Mouse (Mus musculus): Measurements from ENCODE around the gene Lars2. TPM values are rescaled to one million over a fixed set of nuclear protein-coding genes. Genes with fewer than 3 reads are reported as not detected.
A peak's percentile ranks its signal among the peaks of the same experiment; 100 is the strongest.
"Not testable (repeated sequence)": the region's sequence is repeated elsewhere in the genome, so short reads cannot be mapped to it uniquely, and the experiment has no call there.

Gene Lars2
- polyA plus RNA-seq, 1 experiment from 2014 or later: 1,378 TPM

- H3K27me3 ChIP-seq (ENCODE audit: control insufficient read depth, insufficient read depth, low read length): no peaks in the 10 kb centered on the region
- peak overlapping the region; percentile 84 for H3K4me2 ChIP-seq (ENCODE audit: low read length)
- peak overlapping the region; percentile 88 to 99; a peak in 3 of 4 replicates for H3K4me3 ChIP-seq (ENCODE audit: control insufficient read depth in 1 of 2, insufficient read depth in 1 of 2, low read depth in 1 of 2, low read length in 2 of 2)
- H3K9ac ChIP-seq (ENCODE audit: low read length): peak overlapping the region; percentile 88
- ATAC-seq (ENCODE audit: insufficient number of reproducible peaks, insufficient read depth, low FRiP score, low read depth): no peak
- no peaks in the 10 kb centered on the region for H3K9me3 ChIP-seq (ENCODE audit: control insufficient read depth, low read length)
- H3K27ac ChIP-seq (replicated peaks in 1 of 2; ENCODE audit: control insufficient read depth in 1 of 2, insufficient read depth in 1 of 2, low read depth in 2 of 2, low read length in 2 of 2): no peak overlapping the region
- peaks cover 10% of the 10 kb centered on the region for H3K36me3 ChIP-seq (ENCODE audit: control insufficient read depth, insufficient read depth, low read length)
- peaks cover 3 to 8% of the 10 kb centered on the region in 2 experiments; a peak in 2 of 4 replicates for H3K4me1 ChIP-seq (ENCODE audit: control insufficient read depth in 2 of 2, insufficient read depth in 2 of 2, low read length in 2 of 2)
These were observed 909 bp downstream of the Lars2 start for GRCm38 (mm10) chr9:123367636-123368035.

GRCm38 (mm10) chr9:123382399-123382798 lies 15.7 kb downstream of the Lars2 start:
- H3K36me3 ChIP-seq (ENCODE audit: control insufficient read depth, insufficient read depth, low read length): peaks cover 53% of the 10 kb centered on the region
- H3K4me3 ChIP-seq (ENCODE audit: control insufficient read depth in 1 of 2, insufficient read depth in 1 of 2, low read depth in 1 of 2, low read length in 2 of 2): no peak overlapping the region
- H3K4me1 ChIP-seq (ENCODE audit: control insufficient read depth in 2 of 2, insufficient read depth in 2 of 2, low read length in 2 of 2): no peaks in the 10 kb centered on the region
- WGBS: 88% methylated on average over 5 of the region's 5 CpGs
- H3K27ac ChIP-seq (replicated peaks in 1 of 2; ENCODE audit: control insufficient read depth in 1 of 2, insufficient read depth in 1 of 2, low read depth in 2 of 2, low read length in 2 of 2): no peak overlapping the region
- no peaks in the 10 kb centered on the region for H3K27me3 ChIP-seq (ENCODE audit: control insufficient read depth, insufficient read depth, low read length)
- H3K9me3 ChIP-seq (ENCODE audit: control insufficient read depth, low read length): no peaks in the 10 kb centered on the region
- no peak overlapping the region for H3K4me2 ChIP-seq (ENCODE audit: low read length)
- no peak for ATAC-seq (ENCODE audit: insufficient number of reproducible peaks, insufficient read depth, low FRiP score, low read depth)
- no peak overlapping the region for H3K9ac ChIP-seq (ENCODE audit: low read length)

DNA sequence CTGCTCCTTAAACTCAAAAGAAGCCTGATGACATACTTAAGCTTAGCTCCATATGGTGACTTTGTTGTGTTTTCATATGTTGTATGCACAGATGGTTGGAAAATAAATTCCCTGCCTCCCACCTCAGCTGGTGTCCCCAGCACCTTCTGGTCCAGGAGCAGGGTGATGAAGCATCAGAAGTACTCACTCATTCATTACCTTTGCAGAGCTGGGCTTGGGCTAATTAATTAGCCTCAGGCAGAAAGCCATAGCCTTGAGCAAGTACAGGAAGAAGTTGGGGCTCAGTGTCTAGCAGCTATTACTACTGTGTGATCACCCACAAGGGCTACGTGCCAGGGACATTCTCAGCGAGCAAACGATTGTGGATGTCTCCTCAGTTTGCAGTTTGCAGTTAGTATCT lies 18.0 kb downstream of the Lars2 start:
- ATAC-seq (ENCODE audit: insufficient number of reproducible peaks, insufficient read depth, low FRiP score, low read depth): no peak
- Histone ChIP-seq H3K4me1 (ENCODE audit: control insufficient read depth in 2 of 2, insufficient read depth in 2 of 2, low read length in 2 of 2) (no peaks in the 10 kb centered on the region), H3K9me3 (ENCODE audit: control insufficient read depth, low read length) (no peaks in the 10 kb centered on the region), H3K27ac (replicated peaks in 1 of 2; ENCODE audit: control insufficient read depth in 1 of 2, insufficient read depth in 1 of 2, low read depth in 2 of 2, low read length in 2 of 2) (no peak overlapping the region), H3K27me3 (ENCODE audit: control insufficient read depth, insufficient read depth, low read length) (no peaks in the 10 kb centered on the region), H3K9ac (ENCODE audit: low read length) (no peak overlapping the region), H3K4me3 (ENCODE audit: control insufficient read depth in 1 of 2, insufficient read depth in 1 of 2, low read depth in 1 of 2, low read length in 2 of 2) (no peak overlapping the region), H3K4me2 (ENCODE audit: low read length) (no peak overlapping the region), H3K36me3 (ENCODE audit: control insufficient read depth, insufficient read depth, low read length) (peaks cover 42% of the 10 kb centered on the region)
- WGBS: 89% methylated on average over 3 of the region's 3 CpGs

DNA sequence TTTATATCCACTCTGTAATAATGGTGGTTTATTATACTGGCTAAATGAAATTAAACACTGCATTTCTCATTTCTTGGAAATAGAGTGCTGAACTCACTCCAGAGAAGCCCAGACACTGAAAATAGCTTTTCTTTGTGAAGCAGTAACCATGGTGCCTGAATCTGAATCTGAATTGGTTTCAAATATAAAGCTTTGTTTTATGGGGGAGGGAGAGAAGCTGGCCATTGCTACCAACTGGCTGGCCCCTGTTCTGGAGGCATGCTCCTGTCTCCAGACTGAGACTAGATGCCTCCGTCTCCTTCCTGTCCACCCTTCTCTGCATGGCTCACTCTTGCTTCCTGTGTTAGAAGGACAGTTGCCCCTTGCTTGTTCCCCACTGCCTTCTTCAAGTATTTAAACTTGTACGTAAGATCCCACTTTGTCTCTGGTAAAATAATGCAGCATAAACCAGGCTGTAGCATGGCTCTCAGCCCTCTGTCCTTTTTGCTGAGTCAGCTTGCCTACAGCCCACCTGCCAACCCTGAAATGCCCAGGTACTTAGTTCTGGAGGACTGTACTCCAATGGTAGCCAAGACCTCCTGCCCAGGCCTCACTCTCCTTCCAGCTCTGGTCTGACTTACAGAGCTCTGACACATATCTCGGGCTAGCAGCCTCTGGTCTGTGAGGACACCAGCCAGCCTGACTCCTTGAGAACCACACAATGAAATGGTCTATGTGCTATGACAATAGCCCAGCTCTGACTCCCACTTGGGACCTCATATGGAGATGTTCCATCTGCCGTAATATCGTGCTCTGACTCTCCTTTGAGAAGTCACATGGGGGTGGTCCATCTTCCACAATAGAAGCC lies 18.8 kb downstream of the Lars2 start:
- Histone ChIP-seq H3K4me3 (ENCODE audit: control insufficient read depth in 1 of 2, insufficient read depth in 1 of 2, low read depth in 1 of 2, low read length in 2 of 2) (no peak overlapping the region), H3K9me3 (ENCODE audit: control insufficient read depth, low read length) (no peaks in the 10 kb centered on the region), H3K4me2 (ENCODE audit: low read length) (no peak overlapping the region), H3K27me3 (ENCODE audit: control insufficient read depth, insufficient read depth, low read length) (no peaks in the 10 kb centered on the region), H3K9ac (ENCODE audit: low read length) (no peak overlapping the region), H3K27ac (replicated peaks in 1 of 2; ENCODE audit: control insufficient read depth in 1 of 2, insufficient read depth in 1 of 2, low read depth in 2 of 2, low read length in 2 of 2) (no peak overlapping the region), H3K36me3 (ENCODE audit: control insufficient read depth, insufficient read depth, low read length) (peaks cover 35% of the 10 kb centered on the region), H3K4me1 (ENCODE audit: control insufficient read depth in 2 of 2, insufficient read depth in 2 of 2, low read length in 2 of 2) (no peaks in the 10 kb centered on the region)
- 83% methylated on average over 5 of the region's 5 CpGs for WGBS
- no peak for ATAC-seq (ENCODE audit: insufficient number of reproducible peaks, insufficient read depth, low FRiP score, low read depth)

- no peak overlapping the region for H3K4me3 ChIP-seq (ENCODE audit: control insufficient read depth in 1 of 2, insufficient read depth in 1 of 2, low read depth in 1 of 2, low read length in 2 of 2)
- 92% methylated on average over 3 of the region's 3 CpGs for WGBS
- no peak for ATAC-seq (ENCODE audit: insufficient number of reproducible peaks, insufficient read depth, low FRiP score, low read depth)
- H3K36me3 ChIP-seq (ENCODE audit: control insufficient read depth, insufficient read depth, low read length): peaks cover 29% of the 10 kb centered on the region
- no peak overlapping the region for H3K4me2 ChIP-seq (ENCODE audit: low read length)
- no peaks in the 10 kb centered on the region for H3K27me3 ChIP-seq (ENCODE audit: control insufficient read depth, insufficient read depth, low read length)
- no peaks in the 10 kb centered on the region for H3K9me3 ChIP-seq (ENCODE audit: control insufficient read depth, low read length)
- no peak overlapping the region for H3K9ac ChIP-seq (ENCODE audit: low read length)
- no peak overlapping the region for H3K27ac ChIP-seq (replicated peaks in 1 of 2; ENCODE audit: control insufficient read depth in 1 of 2, insufficient read depth in 1 of 2, low read depth in 2 of 2, low read length in 2 of 2)
- no peaks in the 10 kb centered on the region for H3K4me1 ChIP-seq (ENCODE audit: control insufficient read depth in 2 of 2, insufficient read depth in 2 of 2, low read length in 2 of 2)
These were observed 19.6 kb downstream of the Lars2 start for GRCm38 (mm10) chr9:123386347-123386746.

DNA sequence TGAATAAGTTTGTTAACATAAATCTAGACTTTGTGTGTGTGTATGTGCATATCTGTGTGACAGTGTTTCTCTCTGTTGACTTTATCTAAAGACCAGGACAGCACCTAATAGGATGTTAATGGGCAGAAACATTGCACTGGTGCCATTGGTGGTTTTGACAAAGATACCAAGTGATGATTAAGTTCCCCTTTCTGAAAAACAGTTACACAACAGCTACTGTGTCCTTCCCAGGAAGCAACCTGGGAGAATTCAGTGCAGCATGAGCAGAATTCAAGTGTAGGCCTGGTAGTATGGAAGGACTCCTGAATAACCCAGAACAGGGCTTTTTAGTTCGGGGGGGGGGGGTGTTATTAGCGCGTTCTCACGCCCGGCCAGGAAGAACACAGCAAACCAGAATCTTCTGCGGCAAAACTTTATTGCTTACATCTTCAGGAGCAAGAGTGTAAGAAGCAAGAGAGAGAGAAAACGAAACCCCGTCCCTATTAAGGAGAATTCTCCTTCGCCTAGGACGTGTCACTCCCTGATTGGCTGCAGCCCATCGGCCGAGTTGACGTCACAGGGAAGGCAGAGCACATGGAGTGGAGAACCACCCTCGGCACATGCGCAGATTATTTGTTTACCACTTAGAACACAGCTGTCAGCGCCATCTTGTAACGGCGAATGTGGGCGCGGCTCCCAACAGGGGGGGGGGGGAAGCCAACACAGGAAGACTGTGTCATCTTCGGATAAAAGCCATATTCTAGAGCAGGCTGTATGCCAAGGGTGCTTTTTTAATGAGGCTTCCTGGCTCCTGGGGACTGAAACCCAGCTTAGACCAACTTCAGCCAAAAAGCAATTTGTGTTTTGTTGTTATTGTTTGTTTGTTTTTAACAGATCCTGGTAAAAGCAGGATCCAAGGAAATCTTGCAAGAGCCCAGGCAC lies 21.6 kb downstream of the Lars2 start:
- H3K9me3 ChIP-seq (ENCODE audit: control insufficient read depth, low read length); H3K4me2 ChIP-seq (ENCODE audit: low read length); ATAC-seq (ENCODE audit: insufficient number of reproducible peaks, insufficient read depth, low FRiP score, low read depth); H3K9ac ChIP-seq (ENCODE audit: low read length); H3K4me3 ChIP-seq (ENCODE audit: control insufficient read depth in 1 of 2, insufficient read depth in 1 of 2, low read depth in 1 of 2, low read length in 2 of 2); H3K27ac ChIP-seq (replicated peaks in 1 of 2; ENCODE audit: control insufficient read depth in 1 of 2, insufficient read depth in 1 of 2, low read depth in 2 of 2, low read length in 2 of 2); H3K27me3 ChIP-seq (ENCODE audit: control insufficient read depth, insufficient read depth, low read length); H3K4me1 ChIP-seq (ENCODE audit: control insufficient read depth in 2 of 2, insufficient read depth in 2 of 2, low read length in 2 of 2): not testable (repeated sequence)
- peaks cover 23% of the 10 kb centered on the region for H3K36me3 ChIP-seq (ENCODE audit: control insufficient read depth, insufficient read depth, low read length)
- 92% methylated on average over 10 of the region's 21 CpGs for WGBS

GRCm38 (mm10) chr9:123391140-123391849 lies 24.6 kb downstream of the Lars2 start:
- Histone ChIP-seq H3K9ac (ENCODE audit: low read length) (no peak overlapping the region), H3K4me2 (ENCODE audit: low read length) (no peak overlapping the region), H3K4me1 (ENCODE audit: control insufficient read depth in 2 of 2, insufficient read depth in 2 of 2, low read length in 2 of 2) (0 out of 4 replicates have a peak, but pooled peaks cover 0 to 4% of the 10 kb centered on the region in 2 experiments), H3K27me3 (ENCODE audit: control insufficient read depth, insufficient read depth, low read length) (no peaks in the 10 kb centered on the region), H3K27ac (replicated peaks in 1 of 2; ENCODE audit: control insufficient read depth in 1 of 2, insufficient read depth in 1 of 2, low read depth in 2 of 2, low read length in 2 of 2) (no peak overlapping the region), H3K36me3 (ENCODE audit: control insufficient read depth, insufficient read depth, low read length) (peaks cover 12% of the 10 kb centered on the region), H3K4me3 (ENCODE audit: control insufficient read depth in 1 of 2, insufficient read depth in 1 of 2, low read depth in 1 of 2, low read length in 2 of 2) (no peak overlapping the region), H3K9me3 (ENCODE audit: control insufficient read depth, low read length) (no peaks in the 10 kb centered on the region)
- 60% methylated on average over 5 of the region's 5 CpGs for WGBS
- no peak for ATAC-seq (ENCODE audit: insufficient number of reproducible peaks, insufficient read depth, low FRiP score, low read depth)

Data from heart, embryonic 14.5 days (tissue).